Mouse (Mus musculus) bone marrow, adult 2 months (tissue): ENCODE measurements at regions not wholly inside any gene's neighbourhood (a gene's known extent, or its start where the extent isn't known, plus 50 kb on each side); places are given as distances from the start of the nearest gene placed in this dataset.

Source experiments
- CTCF ChIP-seq: fragments of 200-500 bp; IDR thresholded peaks from 2 replicates; pipeline ENCODE4 v1.5.1; 2011; ENCODE audit warnings: low read length, control low read depth; ENCODE audit not compliant: control insufficient read depth, insufficient read depth
- POLR2A ChIP-seq: fragments of 200-500 bp; IDR thresholded peaks from 2 replicates; pipeline ENCODE4 v1.6.1; 2011; ENCODE audit warnings: low read depth, mild to moderate bottlenecking, control low read depth, low read length, borderline replicate concordance; ENCODE audit not compliant: control insufficient read depth

GRCm38 (mm10) chr10:46123795-46124194, 546.2 kb downstream of the Hace1 start:
- no peak for TF ChIP-seq POLR2A
- TF ChIP-seq CTCF, result no peak
